Mouse (Mus musculus): ENCODE measurements around the gene Ccdc51.

DNA sequence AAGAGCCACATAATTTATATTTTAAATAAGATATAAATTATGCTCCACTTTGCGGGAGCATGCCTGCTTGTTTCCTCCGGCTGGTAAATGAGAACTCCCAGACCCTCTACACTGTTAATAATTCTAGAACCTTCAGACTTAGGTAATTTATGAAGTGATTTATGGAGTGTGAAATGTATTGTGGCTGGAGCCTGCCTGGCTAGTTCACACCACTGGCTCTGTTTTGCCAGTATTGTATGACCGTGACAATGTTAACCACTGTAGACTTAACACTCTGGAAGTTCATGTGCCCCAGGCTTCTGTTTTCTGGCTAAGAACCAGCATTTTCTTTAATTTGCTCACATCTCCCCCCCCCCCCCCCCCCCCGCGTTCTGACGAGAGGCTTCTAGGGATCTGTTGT, 25.0 kb downstream of the Ccdc51 start:
- TF ChIP-seq POLR2A (IDR thresholded peaks at IDR 0.05; ENCODE audit: insufficient read depth, low read length): no peak
- no peak for TF ChIP-seq CTCF (IDR thresholded peaks at IDR 0.05; ENCODE audit: low read depth, low read length)
- no peak for TF ChIP-seq EP300 (IDR thresholded peaks at IDR 0.05; ENCODE audit: insufficient read depth, low read depth, low read length)

Data from ES-Bruce4 (cell line).